In the genomic region with DNA sequence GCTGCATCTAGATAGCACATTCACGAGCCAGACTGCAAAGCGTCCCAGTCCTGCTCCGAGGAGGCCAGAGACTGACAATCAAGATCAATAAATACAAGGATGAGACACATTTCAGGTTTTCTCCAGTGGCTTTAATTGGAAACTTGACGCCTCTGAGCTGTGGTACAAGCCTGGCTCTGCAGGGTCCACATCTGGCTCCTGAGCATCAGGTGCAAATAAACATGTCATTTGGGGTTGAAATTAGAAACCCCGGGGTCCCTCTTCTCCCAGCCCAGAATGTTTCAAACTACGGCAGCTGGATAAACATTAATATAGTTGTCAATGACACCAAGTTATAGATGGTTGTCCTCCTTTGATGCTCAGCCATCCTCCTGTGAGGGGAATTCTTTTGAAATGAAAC, we compare ENCODE assay signal across 15 mouse cellular contexts. TPM values are rescaled to one million over a fixed set of nuclear protein-coding genes. Genes with fewer than 3 reads are reported as not detected.
"Had no signal": no experiment of that assay in that cellular context is flagged by ENCODE, and none has a peak within 500 bp of the region (broad histone marks: within the 10 kb centered on the region; RNA-seq: fewer than 3 reads in every experiment).

No protein-coding gene starts in this region.

- ATAC-seq: lung, postnatal 0 days; midbrain, embryonic 15.5 days had no signal

- H3K4me2 ChIP-seq: liver, embryonic 11.5 days; liver, embryonic 15.5 days; midbrain, embryonic 11.5 days; midbrain, embryonic 15.5 days had no signal

- H3K4me3 ChIP-seq: left cerebral cortex, adult 2 months; liver, embryonic 15.5 days; midbrain, embryonic 15.5 days had no signal

- DNase-seq: kidney, adult 2 months; kidney, postnatal 25 days; lung, adult 2 months; lung, postnatal 4 days; right cerebral cortex, adult 18-20 months; right cerebral cortex, postnatal 25 days; thymus, postnatal 4 days had no signal

- H3K36me3 ChIP-seq: liver, embryonic 15.5 days; midbrain, embryonic 15.5 days had no signal

- H3K27ac ChIP-seq: left cerebral cortex, adult 2 months; liver, embryonic 15.5 days; midbrain, embryonic 15.5 days; stomach, postnatal 0 days had no signal

- H3K9me3 ChIP-seq: liver, embryonic 15.5 days; midbrain, embryonic 15.5 days had no signal

- H3K27me3 ChIP-seq: midbrain, embryonic 15.5 days had no signal

- H3K9ac ChIP-seq: liver, embryonic 15.5 days; midbrain, embryonic 15.5 days had no signal

RNA-seq across cellular contexts. Expression of gene Endou, which starts 20.2 kb away (rescaled TPM):
- polyA plus RNA-seq: liver, embryonic 11.5 days; neural tube, embryonic 14.5 days had no signal
